9 mouse cellular contexts compared by ENCODE assay signal in genomic region chr1:86434001-86434400, GRCm38 (mm10). TPM values are rescaled to one million over a fixed set of nuclear protein-coding genes. Genes with fewer than 3 reads are reported as not detected.
DNase-seq lines count a peak whose midpoint lies in the region; ATAC-seq and TF ChIP-seq lines count a peak whose summit lies in the region.
"Had no signal": no experiment of that assay in that cellular context is flagged by ENCODE, and none has a peak within 500 bp of the region (broad histone marks: within the 10 kb centered on the region; RNA-seq: fewer than 3 reads in every experiment).

No protein-coding gene starts in this region.

- TF ChIP-seq CTCF in kidney, adult 2 months (conservative IDR thresholded peaks at IDR 0.05; ENCODE audit: insufficient read depth, insufficient read length, low read depth, low read length): no peak
- TF ChIP-seq CTCF in CH12.LX (conservative IDR thresholded peaks at IDR 0.05 in 1 of 2, IDR thresholded peaks at IDR 0.05 in 1 of 2; ENCODE audit: low read depth in 2 of 2, low read length in 2 of 2): no peak
- no peak for TF ChIP-seq CTCF in cortical plate, adult 2 months (IDR thresholded peaks at IDR 0.05; ENCODE audit: extremely low read depth, insufficient read depth, low read length)

- no peak for TF ChIP-seq RAD21 in CH12.LX (IDR thresholded peaks at IDR 0.05; ENCODE audit: low read depth, low read length)

- no peaks in the 10 kb centered on the region for H3K27me3 ChIP-seq in kidney, adult 2 months (replicated peaks; ENCODE audit: control insufficient read depth, insufficient read depth, low read length)
- H3K27me3 ChIP-seq in CH12.LX (replicated peaks): no peaks in the 10 kb centered on the region
- no peaks in the 10 kb centered on the region for H3K27me3 ChIP-seq in heart, embryonic 11.5 days (ENCODE audit: control insufficient read depth, insufficient read depth, low read length)
- no peaks in the 10 kb centered on the region for H3K27me3 ChIP-seq in limb, embryonic 11.5 days (ENCODE audit: control insufficient read depth, insufficient read depth, low read length)
- no peaks in the 10 kb centered on the region for H3K27me3 ChIP-seq in midbrain, embryonic 12.5 days

- H3K4me1 ChIP-seq in kidney, adult 2 months (ENCODE audit: control insufficient read depth, insufficient read depth, low read length): peaks cover 22% of the 10 kb centered on the region
- H3K4me1 ChIP-seq in CH12.LX (ENCODE audit: control insufficient read depth in 1 of 2, insufficient read depth in 2 of 2): peaks cover 27 to 72% of the 10 kb centered on the region in 2 experiments
- H3K4me1 ChIP-seq in cortical plate, adult 2 months (ENCODE audit: control insufficient read depth, insufficient read depth, low read length): peaks cover 14% of the 10 kb centered on the region
- peaks cover 41% of the 10 kb centered on the region for H3K4me1 ChIP-seq in heart, embryonic 11.5 days (ENCODE audit: control insufficient read depth, insufficient read depth, low read length)
- peaks cover 10% of the 10 kb centered on the region for H3K4me1 ChIP-seq in limb, embryonic 11.5 days (ENCODE audit: control insufficient read depth, insufficient read depth, low read length)
- peaks cover 48% of the 10 kb centered on the region for H3K4me1 ChIP-seq in midbrain, embryonic 12.5 days

- peak overlapping the region; percentile 68 for H3K4me2 ChIP-seq in CH12.LX (ENCODE audit: insufficient read depth, low read depth, poor library complexity, severe bottlenecking)
- peak overlapping the region; percentile 88 for H3K4me2 ChIP-seq in heart, embryonic 11.5 days
- peak overlapping the region; percentile 84 for H3K4me2 ChIP-seq in limb, embryonic 11.5 days (ENCODE audit: low read depth, severe bottlenecking)
- H3K4me2 ChIP-seq in midbrain, embryonic 12.5 days (replicated peaks): peak overlapping the region; percentile 69

- peak; percentile 20; the same call in 1 of the 2 replicates for ATAC-seq in heart, embryonic 11.5 days (replicated peaks; ENCODE audit: insufficient number of reproducible peaks, low FRiP score, low TSS enrichment)
- peak; percentile 56 for ATAC-seq in limb, embryonic 11.5 days (ENCODE audit: insufficient number of reproducible peaks, low FRiP score, low TSS enrichment, low read depth)
- no peak; the same call in 1 of the 2 replicates for ATAC-seq in midbrain, embryonic 12.5 days (ENCODE audit: low FRiP score, low read depth)

- TF ChIP-seq EP300 in CH12.LX (IDR thresholded peaks at IDR 0.05; ENCODE audit: low read length): no peak

- H3K9me3 ChIP-seq in CH12.LX (replicated peaks; ENCODE audit: low read length): no peaks in the 10 kb centered on the region
- H3K9me3 ChIP-seq in heart, embryonic 11.5 days (replicated peaks; ENCODE audit: control insufficient read depth, low read length): no peaks in the 10 kb centered on the region
- no peaks in the 10 kb centered on the region for H3K9me3 ChIP-seq in limb, embryonic 11.5 days (ENCODE audit: control insufficient read depth, low read length)
- H3K9me3 ChIP-seq in midbrain, embryonic 12.5 days: no peaks in the 10 kb centered on the region

- H3K27ac ChIP-seq in kidney, adult 2 months (ENCODE audit: insufficient read depth, low read depth, low read length): peak overlapping the region; percentile 59
- peak overlapping the region; percentile 70 for H3K27ac ChIP-seq in CH12.LX (ENCODE audit: insufficient read depth, low read depth)
- peak overlapping the region; percentile 87 for H3K27ac ChIP-seq in cortical plate, adult 2 months (ENCODE audit: insufficient read depth, low read length)
- H3K27ac ChIP-seq in heart, embryonic 11.5 days (ENCODE audit: low read depth, low read length): peak overlapping the region; percentile 100
- peak overlapping the region; percentile 94 for H3K27ac ChIP-seq in limb, embryonic 11.5 days (replicated peaks; ENCODE audit: low read depth, low read length)
- H3K27ac ChIP-seq in midbrain, embryonic 12.5 days (replicated peaks): peak overlapping the region; percentile 100

- DNase-seq in kidney, adult 2 months: no peak
- DNase-seq in kidney, postnatal 14 days: no peak
- peak; percentile 51 for DNase-seq in CH12.LX (ENCODE audit: extremely low read depth)
- no peak for DNase-seq in limb, embryonic 11.5 days (ENCODE audit: low spot score)
- DNase-seq in spleen, postnatal 10 days (ENCODE audit: low spot score in 2 of 2): no peak

- no peak for TF ChIP-seq POLR2A in kidney, adult 2 months (IDR thresholded peaks at IDR 0.05; ENCODE audit: low read depth, low read length)
- no peak for TF ChIP-seq POLR2A in CH12.LX (IDR thresholded peaks at IDR 0.05; ENCODE audit: low read depth, low read length)
- no peak for TF ChIP-seq POLR2A in cortical plate, adult 2 months (IDR thresholded peaks at IDR 0.05; ENCODE audit: extremely low read depth, insufficient read depth, low read length)

- WGBS in kidney, adult 2 months: 0% methylated on average over 12 of the region's 12 CpGs
- WGBS in heart, embryonic 11.5 days (ENCODE audit: insufficient replicate concordance): 2% methylated on average over 12 of the region's 12 CpGs
- under 1% methylated on average over 11 of the region's 12 CpGs for WGBS in limb, embryonic 11.5 days
- WGBS in midbrain, embryonic 12.5 days: 3% methylated on average over 10 of the region's 12 CpGs

- in situ Hi-C loops in CH12.LX (cut with MboI; ENCODE audit: low pct_ligation_motif_present, low pct_unique_long_range_greater_than_20kb, low sequenced_read_pairs): loop anchor here (25.0 kb wide), 1 partner anchor 603 kb away; no protein-coding TSS in a partner anchor

- dilution Hi-C loops in CH12.LX (cut with MboI; ENCODE audit: extremely low pct_ligation_motif_present, extremely low pct_unique_long_range_greater_than_20kb, low sequenced_read_pairs): no loop called here

- H3K36me3 ChIP-seq in kidney, adult 2 months (ENCODE audit: control insufficient read depth, insufficient read depth, low read length): no peaks in the 10 kb centered on the region
- peaks cover 0 to 2% of the 10 kb centered on the region in 2 experiments for H3K36me3 ChIP-seq in CH12.LX (replicated peaks in 1 of 2; ENCODE audit: control insufficient read depth in 1 of 2, insufficient read depth in 1 of 2, low read length in 1 of 2)
- no peaks in the 10 kb centered on the region for H3K36me3 ChIP-seq in heart, embryonic 11.5 days (ENCODE audit: control insufficient read depth, insufficient read depth, low read length)
- H3K36me3 ChIP-seq in limb, embryonic 11.5 days (ENCODE audit: control insufficient read depth, insufficient read depth, low read length): no peaks in the 10 kb centered on the region
- H3K36me3 ChIP-seq in midbrain, embryonic 12.5 days: no peaks in the 10 kb centered on the region

- H3K4me3 ChIP-seq in kidney, adult 2 months (ENCODE audit: insufficient read depth, low read depth, low read length): peak overlapping the region; percentile 41; the same call in 1 of the 2 replicates
- H3K4me3 ChIP-seq in CH12.LX (replicated peaks in 1 of 3; ENCODE audit: low read depth in 2 of 3, low read length in 2 of 3, poor library complexity in 1 of 3): peak overlapping the region in 1 of 3 experiments; percentile 49
- H3K4me3 ChIP-seq in cortical plate, adult 2 months (ENCODE audit: insufficient read depth, low read length): no peak overlapping the region
- peak overlapping the region; percentile 50 for H3K4me3 ChIP-seq in heart, embryonic 11.5 days (ENCODE audit: low read depth, low read length)
- peak overlapping the region; percentile 38 for H3K4me3 ChIP-seq in limb, embryonic 11.5 days (ENCODE audit: low read depth, low read length)
- H3K4me3 ChIP-seq in midbrain, embryonic 12.5 days: peak overlapping the region; percentile 39

- H3K79me2 ChIP-seq in CH12.LX (replicated peaks; ENCODE audit: control insufficient read depth, extremely low read depth, insufficient read depth, poor library complexity, severe bottlenecking): no peaks in the 10 kb centered on the region; the same call in 1 of the 2 replicates

- H3K9ac ChIP-seq in CH12.LX (ENCODE audit: insufficient read depth, low read depth): peak overlapping the region; percentile 33
- H3K9ac ChIP-seq in heart, embryonic 11.5 days (ENCODE audit: low read depth, low read length): peak overlapping the region; percentile 79
- peak overlapping the region; percentile 90 for H3K9ac ChIP-seq in limb, embryonic 11.5 days (ENCODE audit: low read length)
- H3K9ac ChIP-seq in midbrain, embryonic 12.5 days (replicated peaks): peak overlapping the region; percentile 63

TF ChIP-seq in CH12.LX, 34 proteins besides CTCF, POLR2A, EP300 and RAD21:
- TF ChIP-seq MEF2A (IDR thresholded peaks at IDR 0.05; ENCODE audit: borderline replicate concordance, low read depth, low read length) (no peak), SIN3A (IDR thresholded peaks at IDR 0.05; ENCODE audit: low read length) (no peak), MAFK (IDR thresholded peaks at IDR 0.05; ENCODE audit: insufficient replicate concordance, low read length) (no peak), IRF4 (IDR thresholded peaks at IDR 0.05; ENCODE audit: low read depth, low read length) (no peak), KAT2A (IDR thresholded peaks at IDR 0.05; ENCODE audit: insufficient replicate concordance, low read length) (no peak), USF1 (IDR thresholded peaks at IDR 0.05; ENCODE audit: low read depth, low read length) (no peak), USF2 (conservative IDR thresholded peaks at IDR 0.05; ENCODE audit: low read depth, low read length) (no peak)

RNA-seq across cellular contexts. Expression of gene Tex44, which starts 7.9 kb away (rescaled TPM):
- polyA plus RNA-seq in kidney, adult 2 months (2012; rRNA removed): not detected in 2 replicates
- total RNA-seq in CH12.LX (2012; rRNA removed) (not detected in 2 replicates), CH12.LX (2014; rRNA removed) (not detected in 2 replicates)
- not detected in 2 replicates for polyA plus RNA-seq in CH12.LX (2012; ENCODE audit: insufficient read length, low read depth)
- polyA plus RNA-seq in cortical plate, adult 2 months (2012; rRNA removed): not detected in 2 replicates
- polyA plus RNA-seq in heart, embryonic 11.5 days (2014; fragmentation: Nextera tagmentation; extraction: Ambion mirVana): not detected in 2 replicates
- polyA plus RNA-seq in limb, embryonic 11.5 days (2014; fragmentation: Nextera tagmentation; extraction: Ambion mirVana): not detected in 2 replicates
- not detected in 2 replicates for polyA plus RNA-seq in midbrain, embryonic 12.5 days (2016; fragmentation: Nextera tagmentation; extraction: Ambion mirVana)
- total RNA-seq: hematopoietic stem cell, adult 5-6 weeks had no signal

RNA-seq across cellular contexts. Expression of gene Nmur1, which starts 8.0 kb away (rescaled TPM):
- 0.19 and 0.23 TPM in 2 replicates for polyA plus RNA-seq in kidney, adult 2 months (2012; rRNA removed)
- total RNA-seq in CH12.LX (2012; rRNA removed): 0.13 TPM in 1 of 2 replicates, not detected in the other
- total RNA-seq in CH12.LX (2014; rRNA removed): not detected in 2 replicates
- 0.16 TPM in 1 of 2 replicates, not detected in the other for polyA plus RNA-seq in CH12.LX (2012; ENCODE audit: insufficient read length, low read depth)
- polyA plus RNA-seq in cortical plate, adult 2 months (2012; rRNA removed): 0.09 and 0.25 TPM in 2 replicates
- not detected in 2 replicates for polyA plus RNA-seq in heart, embryonic 11.5 days (2014; fragmentation: Nextera tagmentation; extraction: Ambion mirVana)
- polyA plus RNA-seq in limb, embryonic 11.5 days (2014; fragmentation: Nextera tagmentation; extraction: Ambion mirVana): 0.12 and 0.40 TPM in 2 replicates
- not detected in 2 replicates for polyA plus RNA-seq in midbrain, embryonic 12.5 days (2016; fragmentation: Nextera tagmentation; extraction: Ambion mirVana)
- total RNA-seq: hematopoietic stem cell, adult 5-6 weeks had no signal

Comparison
In these comparisons a context has a peak if more than half of its experiments do, and no peak if none do; other contexts are left out.
1. H3K9ac ChIP-seq: peak in every context shown above with its lines; median percentile 90 in limb, embryonic 11.5 days; 79 in heart, embryonic 11.5 days; 63 in midbrain, embryonic 12.5 days; 33 in CH12.LX.